Mouse (Mus musculus): ENCODE results near the gene Vps37c.

Vps37c gene

GRCm38 (mm10) chr19:10739916-10740315 lies 51.4 kb downstream of the Vps37c start:
- in situ Hi-C loops (cut with MboI, MseI), result loop anchor here (5.0 to 10.0 kb wide), 3 partner anchors 32 to 755 kb away; no protein-coding TSS in a partner anchor

GRCm38 (mm10) chr19:10740641-10741440 lies 52.3 kb downstream of the Vps37c start:
- in situ Hi-C loops (cut with MboI, MseI), result loop anchor here in 1 of 2 experiments (10.0 kb wide), 1 partner anchor 754 kb away; no protein-coding TSS in a partner anchor

- in situ Hi-C loops (cut with MboI, MseI), result loop anchor here in 1 of 2 experiments (10.0 kb wide), 1 partner anchor 753 kb away; no protein-coding TSS in a partner anchor
These were observed 53.6 kb downstream of the Vps37c start for GRCm38 (mm10) chr19:10742145-10742544.

DNA sequence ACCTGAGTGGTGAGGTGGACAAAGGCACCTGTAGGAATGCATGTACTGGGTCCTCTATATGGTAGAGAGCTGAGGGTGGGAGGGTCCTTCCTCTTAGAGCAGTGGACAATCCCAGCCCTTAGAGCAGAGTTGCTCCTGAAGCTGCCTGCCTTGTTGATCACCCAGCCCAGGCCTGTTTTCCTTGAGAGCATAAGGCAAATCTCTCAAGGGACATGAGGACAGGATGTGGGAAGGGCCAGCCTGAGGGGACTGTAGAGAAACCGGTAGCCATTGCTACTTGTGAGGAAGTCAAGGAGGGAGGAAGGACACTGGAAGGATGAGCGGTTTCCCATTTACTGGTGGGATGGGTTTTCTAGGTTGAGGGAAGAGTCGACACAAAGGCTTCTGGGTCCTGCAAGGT lies 54.0 kb downstream of the Vps37c start:
- in situ Hi-C loops (cut with MboI, MseI), result loop anchor here in 1 of 2 experiments (10.0 kb wide), 1 partner anchor 752 kb away; no protein-coding TSS in a partner anchor

DNA sequence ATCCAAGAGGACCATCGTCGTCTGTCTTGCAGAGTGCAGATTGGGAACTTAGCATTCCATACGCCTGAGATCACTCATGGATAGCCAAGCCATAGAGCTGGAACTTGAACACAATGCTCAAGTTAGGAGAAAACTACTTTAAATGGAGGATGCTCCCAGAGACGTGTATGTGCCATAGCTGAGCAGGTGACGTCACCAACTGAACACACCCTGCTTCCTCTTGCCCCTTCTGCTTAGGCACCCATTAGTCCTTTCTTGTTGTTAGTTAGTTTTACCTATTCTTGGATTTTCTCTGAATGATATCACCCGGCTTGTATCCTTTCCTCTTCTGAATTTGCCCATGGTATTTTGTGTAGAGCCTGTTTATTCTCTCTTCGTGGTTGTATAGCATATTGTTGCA lies 58.6 kb downstream of the Vps37c start:
- in situ Hi-C loops (cut with MboI, MseI), result loop anchor here in 1 of 2 experiments (10.0 kb wide), 1 partner anchor 748 kb away; no protein-coding TSS in a partner anchor

GRCm38 (mm10) chr19:10747718-10748117 lies 59.2 kb downstream of the Vps37c start:
- in situ Hi-C loops (cut with MboI, MseI), result loop anchor here in 1 of 2 experiments (10.0 kb wide), 1 partner anchor 747 kb away; no protein-coding TSS in a partner anchor

GRCm38 (mm10) chr19:10748401-10749102 lies 60.0 kb downstream of the Vps37c start:
- in situ Hi-C loops (cut with MboI, MseI), result loop anchor here in 1 of 2 experiments (10.0 kb wide), 1 partner anchor 746 kb away; no protein-coding TSS in a partner anchor

DNA sequence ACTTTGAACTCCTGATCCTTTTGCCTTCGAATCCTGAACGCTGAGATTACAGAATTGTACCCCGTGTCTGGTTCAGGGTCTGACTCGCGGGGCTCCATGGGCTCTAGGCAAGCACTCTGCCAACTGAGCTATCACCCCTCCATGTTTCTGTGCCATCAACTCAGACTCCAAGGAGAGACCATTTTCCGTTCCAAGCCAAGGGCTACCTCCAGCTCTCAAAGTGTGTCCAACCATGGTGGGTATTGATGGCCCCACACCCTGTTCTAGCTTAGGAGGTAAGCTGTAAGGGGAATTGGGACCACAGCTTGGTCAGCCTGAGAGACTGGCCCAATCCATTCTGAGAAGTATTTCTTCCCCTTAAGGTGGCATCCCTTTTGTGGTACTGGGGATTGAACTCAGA lies 60.8 kb downstream of the Vps37c start:
- in situ Hi-C loops (cut with MboI, MseI), result loop anchor here in 1 of 2 experiments (10.0 kb wide), 1 partner anchor 746 kb away; no protein-coding TSS in a partner anchor

DNA sequence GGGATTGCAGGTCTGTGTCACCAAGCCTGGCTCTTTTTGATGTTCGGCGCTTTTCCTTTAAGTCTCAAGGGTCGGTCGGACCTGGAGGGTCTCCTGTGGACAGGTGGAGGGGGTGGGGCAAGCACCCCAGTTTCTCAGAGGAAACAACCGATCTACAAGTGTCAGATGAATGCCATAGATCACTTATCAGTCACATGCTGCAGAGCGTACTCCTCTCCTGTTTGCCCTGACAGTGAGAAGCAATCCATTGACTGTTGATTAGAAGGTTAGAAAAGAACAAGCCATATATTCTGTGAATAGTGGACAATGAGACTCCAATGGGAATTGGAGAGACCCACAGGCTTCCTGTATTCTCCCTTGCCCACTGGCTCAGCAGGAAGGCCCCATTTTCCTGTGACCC lies 61.6 kb downstream of the Vps37c start:
- in situ Hi-C loops (cut with MboI, MseI), result loop anchor here in 1 of 2 experiments (10.0 kb wide), 1 partner anchor 1695 kb away; no protein-coding TSS in a partner anchor

DNA sequence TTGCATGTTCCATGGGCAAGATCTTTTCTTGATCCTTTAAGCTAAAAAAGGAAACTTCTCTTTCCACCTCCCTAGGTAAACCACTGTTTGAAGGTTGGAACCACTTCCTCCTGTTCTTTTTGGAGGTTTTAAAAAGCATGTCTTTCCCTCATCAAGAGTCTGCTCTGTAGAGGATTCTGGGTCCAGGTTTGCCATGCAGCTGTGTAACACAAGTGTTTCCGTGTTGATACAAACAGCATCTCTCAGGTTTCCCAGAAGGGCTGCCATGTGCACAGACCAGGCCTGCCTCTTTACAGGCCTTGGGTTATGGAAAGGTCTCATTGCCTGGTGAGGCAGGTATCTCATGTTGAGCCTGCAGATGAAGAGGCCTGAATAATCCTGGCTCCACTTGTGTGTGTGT lies 63.1 kb downstream of the Vps37c start:
- in situ Hi-C loops (cut with MboI, MseI), result loop anchor here in 1 of 2 experiments (10.0 kb wide), 1 partner anchor 1697 kb away; no protein-coding TSS in a partner anchor

GRCm38 (mm10) chr19:10752106-10752505 lies 63.6 kb downstream of the Vps37c start:
- in situ Hi-C loops (cut with MboI, MseI), result loop anchor here in 1 of 2 experiments (10.0 kb wide), 1 partner anchor 1697 kb away; no protein-coding TSS in a partner anchor

GRCm38 (mm10) chr19:10752646-10753045 lies 64.1 kb downstream of the Vps37c start:
- in situ Hi-C loops (cut with MboI, MseI), result loop anchor here in 1 of 2 experiments (10.0 kb wide), 1 partner anchor 1698 kb away; no protein-coding TSS in a partner anchor

- in situ Hi-C loops (cut with MboI, MseI), result loop anchor here in 1 of 2 experiments (10.0 kb wide), 1 partner anchor 1702 kb away; no protein-coding TSS in a partner anchor
These were observed 68.6 kb downstream of the Vps37c start for GRCm38 (mm10) chr19:10757125-10757524.

- in situ Hi-C loops (cut with MboI, MseI), result loop anchor here in 1 of 2 experiments (10.0 kb wide), 1 partner anchor 1703 kb away; no protein-coding TSS in a partner anchor
These were observed 69.0 kb downstream of the Vps37c start for GRCm38 (mm10) chr19:10757526-10757925.

- in situ Hi-C loops (cut with MboI, MseI), result loop anchor here in 1 of 2 experiments (10.0 kb wide), 1 partner anchor 1704 kb away; no protein-coding TSS in a partner anchor
These were observed 70.2 kb downstream of the Vps37c start for GRCm38 (mm10) chr19:10758708-10759107.

DNA sequence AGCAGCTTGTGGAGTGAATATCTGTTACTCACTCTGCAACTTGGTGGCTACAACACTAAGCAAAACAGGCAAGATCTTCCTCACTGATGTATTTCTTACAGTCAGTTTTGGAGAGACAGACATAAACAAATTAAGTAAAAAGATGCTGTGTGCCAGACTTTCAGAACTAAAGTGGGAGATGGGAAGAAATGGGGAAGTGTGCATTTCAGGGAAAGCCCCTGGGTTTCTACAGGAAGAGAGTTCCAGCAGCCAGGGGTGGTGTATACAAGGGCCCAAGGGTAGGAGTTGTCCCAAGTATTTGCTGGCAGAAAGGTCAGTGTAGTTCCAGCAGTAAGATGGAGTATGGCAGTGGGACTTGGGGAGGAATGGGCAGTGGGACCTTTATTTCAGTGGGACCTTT lies 71.0 kb downstream of the Vps37c start:
- in situ Hi-C loops (cut with MboI, MseI), result loop anchor here in 1 of 2 experiments (10.0 kb wide), 1 partner anchor 1705 kb away; no protein-coding TSS in a partner anchor

- in situ Hi-C loops (cut with MboI, MseI), result loop anchor here in 1 of 2 experiments (10.0 kb wide), 1 partner anchor 1705 kb away; no protein-coding TSS in a partner anchor
These were observed 71.7 kb downstream of the Vps37c start for GRCm38 (mm10) chr19:10759983-10760831.

GRCm38 (mm10) chr19:10761794-10762415 lies 73.4 kb downstream of the Vps37c start:
- in situ Hi-C loops (cut with MboI, MseI), result no loop called here

GRCm38 (mm10) chr19:10762468-10762867 lies 73.9 kb downstream of the Vps37c start:
- in situ Hi-C loops (cut with MboI, MseI), result no loop called here

All from T-helper 17 cell (primary cell).